Mouse (Mus musculus) heart, postnatal 0 days (tissue): ENCODE results near the gene Cse1l.

Experiments used
- CTCF ChIP-seq: IDR thresholded peaks from 2 replicates; pipeline ENCODE4 v1.5.1; 2016; ENCODE audit warnings: antibody characterized with exemption, control low read depth, low read depth
- EP300 ChIP-seq: IDR thresholded peaks from 2 replicates; pipeline ENCODE4 v1.6.1; 2016; ENCODE audit warnings: antibody characterized with exemption, low read depth

- TF ChIP-seq CTCF (no peak), EP300 (no peak)
Observed at GRCm38 (mm10) chr2:166870899-166871298, 34.9 kb upstream of the Cse1l start.
